Mouse (Mus musculus) embryo, embryonic 11.5 days (tissue): ENCODE measurements around the gene Ptpn7.
A peak's percentile ranks its signal among the peaks of the same experiment; 100 is the strongest.
"Not testable (repeated sequence)": the region's sequence is repeated elsewhere in the genome, so short reads cannot be mapped to it uniquely, and the experiment has no call there.

ENCODE experiments used
- DNase-seq: peaks from one replicate; pipeline ENCODE4 v3.0.0-alpha.2; 2012; ENCODE audit warnings: low read depth, low spot score

The Ptpn7 gene

GRCm38 (mm10) chr1:135132473-135132872 is at the start of gene Ptpn7:
Ptpn7 (plus strand) TSS chr1:135132700.
- no peak for DNase-seq

GRCm38 (mm10) chr1:135083465-135083864 is 49.0 kb upstream of the Ptpn7 start:
- no peak for DNase-seq

- no peak for DNase-seq
These were observed 47.1 kb upstream of the Ptpn7 start for GRCm38 (mm10) chr1:135085296-135085871.

GRCm38 (mm10) chr1:135086015-135086414 is 46.5 kb upstream of the Ptpn7 start:
- no peak for DNase-seq

GRCm38 (mm10) chr1:135087414-135087813 is 45.1 kb upstream of the Ptpn7 start:
- DNase-seq = no peak

- no peak for DNase-seq
These were observed 42.9 kb upstream of the Ptpn7 start for GRCm38 (mm10) chr1:135089626-135090025.

GRCm38 (mm10) chr1:135090914-135091313 is 41.6 kb upstream of the Ptpn7 start:
- no peak for DNase-seq

- no peak for DNase-seq
These were observed 37.8 kb upstream of the Ptpn7 start for GRCm38 (mm10) chr1:135094723-135095122.

GRCm38 (mm10) chr1:135095189-135095588 is 37.3 kb upstream of the Ptpn7 start:
- no peak for DNase-seq

GRCm38 (mm10) chr1:135096312-135096711 is 36.2 kb upstream of the Ptpn7 start:
- no peak for DNase-seq

GRCm38 (mm10) chr1:135097441-135097840 is 35.1 kb upstream of the Ptpn7 start:
- no peak for DNase-seq

- DNase-seq = no peak
These were observed 34.1 kb upstream of the Ptpn7 start for GRCm38 (mm10) chr1:135098441-135098840.

GRCm38 (mm10) chr1:135100400-135100799 is 32.1 kb upstream of the Ptpn7 start:
- no peak for DNase-seq

- no peak for DNase-seq
These were observed 27.4 kb upstream of the Ptpn7 start, which contains the start of gene Lgr6 for GRCm38 (mm10) chr1:135105124-135105523. Lgr6 (minus strand) TSS chr1:135105276.

GRCm38 (mm10) chr1:135105951-135106350 is 26.5 kb upstream of the Ptpn7 start:
- peak; percentile 54 for DNase-seq

- no peak for DNase-seq
These were observed 23.9 kb upstream of the Ptpn7 start for GRCm38 (mm10) chr1:135108611-135109010.

- DNase-seq = peak; percentile 59
These were observed 22.4 kb upstream of the Ptpn7 start for GRCm38 (mm10) chr1:135110075-135110474.

- DNase-seq = not testable (repeated sequence)
These were observed 21.2 kb upstream of the Ptpn7 start for GRCm38 (mm10) chr1:135111271-135111670.

- DNase-seq = no peak
These were observed 19.8 kb upstream of the Ptpn7 start for GRCm38 (mm10) chr1:135112661-135113060.

GRCm38 (mm10) chr1:135124573-135125363 is 7.7 kb upstream of the Ptpn7 start:
- no peak for DNase-seq

GRCm38 (mm10) chr1:135125990-135126389 is 6.5 kb upstream of the Ptpn7 start:
- no peak for DNase-seq

- DNase-seq = no peak
These were observed 6.0 kb upstream of the Ptpn7 start for GRCm38 (mm10) chr1:135126443-135127027.

GRCm38 (mm10) chr1:135128011-135128441 is 4.5 kb upstream of the Ptpn7 start:
- DNase-seq = no peak
